Mouse (Mus musculus): ENCODE measurements at regions not wholly inside any gene's neighbourhood (a gene's known extent, or its start where the extent isn't known, plus 50 kb on each side); places are given as distances from the start of the nearest gene placed in this dataset.

DNA sequence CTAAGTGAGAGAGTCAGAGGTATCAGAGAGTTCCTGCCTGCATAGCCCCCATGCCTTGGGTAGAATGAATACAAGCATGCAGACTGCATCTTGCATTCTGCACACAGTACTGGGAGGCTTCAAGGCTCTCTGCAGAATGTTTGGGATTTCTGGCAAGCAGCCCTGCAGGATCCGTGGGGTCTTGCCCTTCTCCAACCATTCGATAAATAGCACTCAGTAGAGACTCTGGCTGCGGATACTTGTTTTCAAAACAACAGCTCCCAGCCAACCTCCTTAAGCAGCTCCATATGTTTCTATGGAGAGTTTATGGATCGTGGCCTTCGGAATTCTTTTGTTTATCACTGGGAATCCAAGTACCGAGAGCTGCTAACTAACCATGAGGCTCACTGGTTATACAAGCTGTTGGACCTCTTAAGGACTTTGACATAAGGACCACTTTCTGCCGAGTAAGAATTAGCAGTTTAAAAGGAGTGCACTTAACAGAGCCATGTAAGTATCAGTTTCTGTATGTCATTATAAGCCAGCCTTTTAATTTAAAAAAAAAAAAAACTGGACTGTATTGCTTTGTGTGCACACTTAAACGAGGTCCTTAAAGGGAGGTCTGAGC lies 199.7 kb upstream of the Pgrmc2 start:
- TF ChIP-seq GATA1 (IDR thresholded peaks at IDR 0.05; ENCODE audit: borderline replicate concordance, low read length) = no peak
- TF ChIP-seq CTCF (IDR thresholded peaks at IDR 0.05; ENCODE audit: low read depth, low read length) = no peak
- no peak for TF ChIP-seq TAL1 (conservative IDR thresholded peaks at IDR 0.05; ENCODE audit: low read depth, low read length)
- no peak for TF ChIP-seq POLR2AphosphoS5 (IDR thresholded peaks at IDR 0.05; ENCODE audit: insufficient replicate concordance, low read depth, low read length)
